Mouse (Mus musculus) brain, adult 2 months (tissue): ENCODE measurements at regions not wholly inside any gene's neighbourhood (a gene's known extent, or its start where the extent isn't known, plus 50 kb on each side); places are given as distances from the start of the nearest gene placed in this dataset.

ENCODE experiments used
- DNase-seq: peaks from one replicate; pipeline ENCODE4 v3.0.0; 2011; ENCODE audit warnings: low read depth, low spot score

GRCm38 (mm10) chr3:77993700-77994099, 1292.6 kb downstream of the Rapgef2 start:
- DNase-seq: no peak

GRCm38 (mm10) chr3:77944801-77945200, 1341.5 kb downstream of the Rapgef2 start:
- no peak for DNase-seq

DNA sequence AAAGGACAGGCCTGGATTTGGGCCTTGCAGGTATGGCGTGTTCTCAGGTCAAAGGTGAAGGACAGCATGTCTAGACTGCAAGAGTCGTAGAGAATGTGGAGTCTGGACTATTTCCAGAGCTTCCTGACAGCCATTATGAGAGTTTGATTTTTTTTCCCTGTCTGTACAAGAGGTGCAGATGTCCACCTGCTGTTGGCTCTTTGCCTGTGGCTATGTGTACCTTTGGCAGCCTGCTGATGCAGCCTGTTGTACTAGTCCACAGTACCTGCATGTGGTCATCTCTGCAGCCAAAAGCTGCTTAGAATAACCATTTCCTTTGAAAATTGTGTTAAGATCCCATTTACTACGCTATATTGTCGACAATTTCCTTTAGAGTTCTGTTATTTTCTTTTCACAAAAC, 1389.1 kb downstream of the Rapgef2 start:
- DNase-seq: peak; percentile 92

GRCm38 (mm10) chr3:77887634-77888033, 1398.7 kb downstream of the Rapgef2 start:
- peak; percentile 52 for DNase-seq

GRCm38 (mm10) chr3:77848717-77849241, 1437.5 kb downstream of the Rapgef2 start:
- DNase-seq: no peak

GRCm38 (mm10) chr3:77832230-77832805, 1454.0 kb downstream of the Rapgef2 start:
- DNase-seq: peak; percentile 3

DNA sequence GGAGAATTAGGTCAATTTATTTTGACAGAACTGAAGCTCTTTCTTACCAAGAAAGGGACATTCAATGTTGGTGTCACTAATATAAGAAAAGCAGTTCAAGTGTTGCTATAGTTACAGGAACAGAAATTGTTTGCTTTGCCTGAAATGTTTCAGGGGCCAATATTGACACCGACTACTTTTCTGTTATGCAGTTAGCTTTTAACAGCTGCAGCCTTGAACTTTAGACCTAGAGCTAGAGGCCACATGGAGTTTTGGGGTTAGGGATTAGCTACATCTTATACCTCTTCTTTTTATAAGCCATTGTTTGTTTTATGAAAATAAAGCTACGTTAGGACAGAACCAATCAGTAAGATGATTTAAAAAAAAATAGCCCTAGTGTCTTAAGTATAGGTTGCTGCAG, 1454.6 kb downstream of the Rapgef2 start:
- no peak for DNase-seq

GRCm38 (mm10) chr3:77831256-77831655, 1455.1 kb downstream of the Rapgef2 start:
- peak; percentile 7 for DNase-seq

DNA sequence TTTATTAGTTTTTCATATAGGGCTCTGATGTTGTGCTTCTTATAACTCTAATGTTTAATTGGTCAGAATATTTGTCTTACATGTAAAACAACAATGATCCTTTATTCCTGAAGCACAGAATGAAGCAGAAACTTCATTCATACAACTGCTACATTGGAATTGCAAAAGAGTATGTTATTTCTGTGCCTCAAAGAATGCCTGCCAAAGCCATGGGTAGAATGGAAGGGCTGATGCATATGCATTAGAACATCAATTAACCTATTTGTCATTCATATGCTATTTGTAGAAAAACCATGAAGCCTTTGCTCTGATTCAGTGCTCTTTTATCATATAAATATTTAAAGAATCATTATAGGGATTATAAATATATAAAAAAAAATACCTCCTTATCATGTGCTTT, 1456.1 kb downstream of the Rapgef2 start:
- peak; percentile 3 for DNase-seq

GRCm38 (mm10) chr3:77800776-77801175, 1485.5 kb downstream of the Rapgef2 start:
- DNase-seq: peak; percentile 5

DNA sequence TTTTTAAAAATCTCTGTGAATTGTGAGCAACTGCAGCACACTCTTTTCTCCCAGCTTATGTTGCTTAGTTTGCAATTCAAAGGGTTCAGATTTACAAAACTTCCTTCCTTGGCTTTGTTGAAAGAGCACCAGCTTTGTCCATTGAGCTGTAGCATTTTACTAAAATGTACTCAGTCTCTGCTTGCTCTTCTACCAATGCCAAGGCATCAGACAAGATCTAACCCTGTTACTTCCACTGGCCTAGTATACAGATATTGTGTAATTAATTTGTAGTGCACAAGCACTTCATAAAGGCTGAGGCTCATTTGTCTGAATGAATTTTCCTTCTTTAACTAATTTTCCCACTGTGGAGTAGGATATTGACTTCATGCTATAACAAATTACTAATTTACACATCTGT, 1504.5 kb downstream of the Rapgef2 start:
- DNase-seq: no peak

GRCm38 (mm10) chr3:77781332-77781731, 1505.0 kb downstream of the Rapgef2 start:
- peak; percentile 53 for DNase-seq

GRCm38 (mm10) chr3:77758840-77759361, 1527.4 kb downstream of the Rapgef2 start:
- DNase-seq: peak; percentile 8

DNA sequence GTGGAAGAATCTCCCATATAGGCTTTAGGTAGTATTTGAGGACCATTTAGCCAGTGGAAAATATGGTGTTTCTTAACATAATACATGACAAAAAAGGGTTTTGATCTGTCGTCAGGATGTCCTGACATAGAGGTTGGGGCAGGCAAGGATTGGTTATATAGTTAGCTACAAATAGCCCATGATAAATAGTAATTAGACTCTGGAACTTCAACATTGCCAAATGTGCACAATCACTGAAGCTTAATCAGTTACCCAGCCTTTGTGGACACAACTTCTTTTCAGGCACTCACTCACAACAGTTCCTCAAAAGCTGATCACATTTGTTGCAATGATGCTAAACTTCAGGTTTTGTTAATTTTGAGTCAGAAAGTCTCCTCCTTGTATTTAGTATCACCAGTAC, 1528.0 kb downstream of the Rapgef2 start:
- DNase-seq: no peak

GRCm38 (mm10) chr3:77742146-77742545, 1544.2 kb downstream of the Rapgef2 start:
- DNase-seq: peak; percentile 4

DNA sequence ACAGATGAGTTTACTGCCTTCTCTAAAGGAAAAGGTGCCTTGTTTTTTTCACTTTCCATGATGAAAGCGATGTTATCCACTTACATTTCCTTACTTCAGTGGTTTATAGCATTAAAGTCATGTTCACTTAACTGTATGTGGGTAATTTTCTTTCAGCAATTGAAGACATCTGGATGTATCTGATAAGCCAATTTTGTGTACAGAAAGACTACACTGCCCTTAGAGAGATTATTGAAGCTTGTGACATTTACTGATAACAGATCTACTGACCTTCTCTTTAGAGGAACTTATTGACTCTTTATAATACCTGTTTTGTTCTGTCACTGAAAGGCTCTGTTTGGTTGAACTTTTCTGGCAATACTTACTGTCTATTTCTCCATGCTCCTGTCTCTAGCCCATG, 1568.5 kb downstream of the Rapgef2 start:
- no peak for DNase-seq

- DNase-seq: no peak
Observed at GRCm38 (mm10) chr3:77695571-77695970, 1590.7 kb downstream of the Rapgef2 start.

DNA sequence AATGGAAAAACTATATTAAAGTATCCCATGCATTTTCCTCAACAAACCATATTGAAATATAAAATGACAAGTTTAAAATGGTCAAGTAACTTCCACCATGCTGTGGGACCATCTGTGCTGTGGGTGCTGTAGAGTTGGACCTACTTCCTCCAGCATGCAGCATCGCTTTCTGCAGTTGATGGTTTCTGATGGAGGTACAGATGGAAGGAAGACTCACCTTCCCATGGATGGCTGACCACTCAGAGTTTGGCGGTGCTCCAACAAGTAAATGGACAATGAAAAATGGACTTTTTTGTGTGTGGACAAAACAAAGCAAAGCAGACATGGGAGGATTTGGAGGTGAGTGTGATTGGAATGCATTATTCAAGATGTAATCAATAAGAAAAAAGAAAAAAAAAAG, 1592.3 kb downstream of the Fstl5 start:
- peak; percentile 86 for DNase-seq

- no peak for DNase-seq
Observed at GRCm38 (mm10) chr3:77653881-77654280, 1579.8 kb downstream of the Fstl5 start.
